Mouse (Mus musculus) erythroblast, embryonic 14.5 days (primary cell): ENCODE results near the gene Calr. TPM values are rescaled to one million over a fixed set of nuclear protein-coding genes. Genes with fewer than 3 reads are reported as not detected.

Experiments
- H3K27me3 ChIP-seq: 2 replicates; pipeline ENCODE4 v1.6.1; 2012; ENCODE audit warnings: inconsistent platforms; ENCODE audit not compliant: control insufficient read depth
- H3K36me3 ChIP-seq: 2 replicates; pipeline ENCODE4 v1.6.1; 2012; ENCODE audit warnings: mild to moderate bottlenecking, inconsistent platforms; ENCODE audit not compliant: control insufficient read depth
- H3K4me1 ChIP-seq: 2 replicates; pipeline ENCODE4 v1.6.1; 2012; ENCODE audit warnings: inconsistent platforms; ENCODE audit not compliant: control insufficient read depth
- H3K4me3 ChIP-seq: replicated peaks from 2 replicates; pipeline ENCODE3; 2012; ENCODE audit warnings: moderate library complexity, mild to moderate bottlenecking, inconsistent platforms
- H3K9me3 ChIP-seq: 2 replicates; pipeline ENCODE4 v1.6.1; 2012; ENCODE audit warnings: low read length, inconsistent platforms, mixed read lengths; ENCODE audit not compliant: control insufficient read depth
- GATA1 ChIP-seq: IDR thresholded peaks from 2 replicates; pipeline ENCODE4 v1.6.1; 2012; ENCODE audit warnings: low read length, inconsistent platforms, mixed read lengths
- TAL1 ChIP-seq: IDR thresholded peaks from 3 replicates; pipeline ENCODE4 v1.6.1; 2012; ENCODE audit warnings: low read length, inconsistent platforms, mixed read lengths
- polyA plus RNA-seq: library from polyadenylated mRNA; stranded (reverse); fragments of >175 nt; gene quantifications from 2 replicates; pipeline ENCODE4 v1.2.3, GENCODE M21; 2012

The Calr gene
- polyA plus RNA-seq, 1 experiment = 30.9 TPM

DNA sequence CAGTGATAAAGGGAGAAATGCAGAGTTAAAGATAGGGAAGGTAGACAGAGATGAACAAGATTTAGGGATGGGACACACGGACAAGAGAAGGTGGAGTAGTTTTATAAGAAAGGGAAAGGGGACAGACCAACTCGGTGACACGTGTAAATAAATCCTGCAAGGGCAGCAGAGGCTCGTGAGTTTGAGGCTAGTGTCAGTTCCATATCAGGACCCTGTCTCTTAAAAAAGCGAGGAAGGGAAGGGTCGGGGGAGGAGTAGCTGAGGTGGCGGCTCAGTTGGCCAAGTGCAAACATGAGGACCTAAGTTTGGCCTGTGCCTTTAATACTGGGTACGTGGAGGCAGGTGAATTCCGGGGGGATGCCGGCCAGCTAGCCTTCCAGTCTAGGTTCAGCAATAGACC, 35.4 kb downstream of the Calr start:
- H3K36me3 ChIP-seq = no peaks in the 10 kb centered on the region
- H3K27me3 ChIP-seq = peaks cover 48% of the 10 kb centered on the region
- no peak for TF ChIP-seq TAL1
- TF ChIP-seq GATA1 = no peak
- H3K4me3 ChIP-seq = peak overlapping the region; percentile 47
- peaks cover under 1% of the 10 kb centered on the region; the same call in 1 of the 2 replicates for H3K9me3 ChIP-seq
- H3K4me1 ChIP-seq = peaks cover 50% of the 10 kb centered on the region

DNA sequence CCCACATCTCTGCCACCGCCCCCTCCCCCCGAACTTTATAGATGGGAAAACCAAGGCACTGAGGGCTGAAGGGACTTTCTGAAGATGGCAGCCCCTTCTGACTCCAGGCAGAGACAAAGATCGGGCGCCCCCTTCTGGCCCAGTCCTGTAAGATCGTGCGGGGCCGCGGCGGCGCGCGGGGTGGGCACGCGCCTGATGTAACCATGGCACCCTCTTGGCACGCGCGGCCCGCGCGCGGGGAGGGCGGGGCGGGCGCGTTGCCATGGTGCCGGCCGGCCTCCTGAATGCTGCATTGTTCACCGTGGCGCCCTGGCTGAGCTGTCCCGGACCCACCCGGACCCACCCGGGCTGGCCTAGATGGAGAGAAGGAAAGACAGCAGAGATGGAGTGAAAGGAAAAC, 35.8 kb downstream of the Calr start:
- H3K4me1 ChIP-seq = peaks cover 47% of the 10 kb centered on the region
- peaks cover 5% of the 10 kb centered on the region for H3K9me3 ChIP-seq
- H3K36me3 ChIP-seq = no peaks in the 10 kb centered on the region
- H3K4me3 ChIP-seq = peak overlapping the region; percentile 47
- TF ChIP-seq TAL1 = no peak
- no peak for TF ChIP-seq GATA1
- peaks cover 52% of the 10 kb centered on the region for H3K27me3 ChIP-seq

DNA sequence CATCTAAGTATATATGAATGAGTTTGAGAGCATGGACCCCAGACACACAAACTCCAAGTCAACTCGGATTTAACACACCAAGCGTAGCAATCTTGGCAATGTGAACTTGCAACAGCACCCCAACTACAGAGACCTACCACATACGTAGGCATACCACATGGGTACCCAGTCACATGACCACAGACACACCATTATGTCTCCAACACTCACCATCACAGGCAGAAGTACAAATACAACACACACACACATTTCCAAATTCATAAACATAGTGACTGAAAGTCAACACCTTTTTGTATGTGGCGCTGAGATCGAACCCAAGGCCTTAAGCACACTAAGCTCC, 36.8 kb downstream of the Calr start:
- TF ChIP-seq GATA1 = no peak
- Histone ChIP-seq H3K36me3 (no peaks in the 10 kb centered on the region), H3K9me3 (peaks cover 9% of the 10 kb centered on the region), H3K4me3 (no peak overlapping the region), H3K4me1 (peaks cover 37% of the 10 kb centered on the region), H3K27me3 (peaks cover 61% of the 10 kb centered on the region)

DNA sequence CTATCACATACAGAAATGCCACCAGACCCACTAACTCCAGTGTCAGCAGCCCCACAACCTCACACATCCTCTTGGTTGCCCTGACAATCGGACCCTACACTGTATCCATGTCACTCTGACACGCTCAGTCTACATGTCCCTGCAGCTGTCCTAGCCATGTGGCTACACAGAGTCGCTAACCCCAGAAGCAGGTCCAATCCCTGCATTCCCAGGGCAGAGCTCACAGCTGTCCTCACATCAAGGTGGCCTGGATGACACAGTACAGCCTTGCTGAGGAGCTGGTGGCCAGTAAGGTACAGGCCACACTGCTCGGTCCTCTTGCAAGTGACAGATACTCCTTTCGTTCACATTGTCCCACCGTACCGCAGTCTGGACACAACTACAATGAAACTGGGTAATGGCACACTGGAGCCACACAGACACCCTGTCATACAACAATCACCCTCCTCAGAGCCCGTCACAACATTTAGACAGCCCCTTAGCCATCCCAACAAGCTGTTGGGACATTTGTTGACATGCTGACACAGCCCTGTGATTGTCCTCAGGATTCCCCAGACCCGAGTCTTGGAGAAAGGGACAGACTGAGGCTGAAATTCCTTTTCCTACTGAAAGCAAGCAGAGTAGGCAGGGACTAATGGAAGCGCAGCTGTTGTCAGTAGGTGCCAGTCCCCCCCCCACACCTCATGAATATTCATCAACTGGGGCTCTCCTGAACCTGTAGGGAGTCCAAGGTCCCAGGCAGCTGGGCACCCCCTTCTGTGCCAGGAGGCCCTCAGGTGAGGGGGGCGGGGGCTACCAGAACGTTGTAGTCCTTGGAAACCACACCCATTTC, 37.4 kb downstream of the Calr start:
- Histone ChIP-seq H3K27me3 (peaks cover 63% of the 10 kb centered on the region), H3K4me3 (no peak overlapping the region), H3K36me3 (no peaks in the 10 kb centered on the region), H3K9me3 (peaks cover 9% of the 10 kb centered on the region), H3K4me1 (peaks cover 34% of the 10 kb centered on the region)
- TF ChIP-seq TAL1 (no peak), GATA1 (no peak)

DNA sequence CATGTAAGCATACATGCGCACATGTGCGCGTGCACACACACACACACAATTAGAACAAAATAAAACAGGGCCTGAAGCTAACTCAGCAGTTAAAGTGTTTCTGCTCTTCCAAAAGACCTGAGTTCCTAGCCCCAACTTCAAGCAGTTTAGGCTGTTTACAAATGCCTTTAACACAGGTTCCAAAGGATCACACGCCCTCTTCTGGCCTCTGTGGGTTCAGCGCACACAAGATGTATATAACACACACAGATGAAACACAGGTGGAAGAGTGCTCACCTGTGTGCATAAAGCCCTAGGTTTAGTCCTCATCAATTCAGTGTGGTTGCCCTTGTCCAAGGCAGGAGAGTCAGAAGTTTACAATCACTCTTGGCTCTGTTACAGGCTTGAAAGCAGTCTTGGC, 40.7 kb downstream of the Calr start:
- Histone ChIP-seq H3K4me1 (peaks cover 24% of the 10 kb centered on the region), H3K36me3 (no peaks in the 10 kb centered on the region), H3K27me3 (peaks cover 70% of the 10 kb centered on the region), H3K9me3 (peaks cover 15% of the 10 kb centered on the region), H3K4me3 (no peak overlapping the region)
- TF ChIP-seq TAL1 = no peak
- no peak for TF ChIP-seq GATA1

DNA sequence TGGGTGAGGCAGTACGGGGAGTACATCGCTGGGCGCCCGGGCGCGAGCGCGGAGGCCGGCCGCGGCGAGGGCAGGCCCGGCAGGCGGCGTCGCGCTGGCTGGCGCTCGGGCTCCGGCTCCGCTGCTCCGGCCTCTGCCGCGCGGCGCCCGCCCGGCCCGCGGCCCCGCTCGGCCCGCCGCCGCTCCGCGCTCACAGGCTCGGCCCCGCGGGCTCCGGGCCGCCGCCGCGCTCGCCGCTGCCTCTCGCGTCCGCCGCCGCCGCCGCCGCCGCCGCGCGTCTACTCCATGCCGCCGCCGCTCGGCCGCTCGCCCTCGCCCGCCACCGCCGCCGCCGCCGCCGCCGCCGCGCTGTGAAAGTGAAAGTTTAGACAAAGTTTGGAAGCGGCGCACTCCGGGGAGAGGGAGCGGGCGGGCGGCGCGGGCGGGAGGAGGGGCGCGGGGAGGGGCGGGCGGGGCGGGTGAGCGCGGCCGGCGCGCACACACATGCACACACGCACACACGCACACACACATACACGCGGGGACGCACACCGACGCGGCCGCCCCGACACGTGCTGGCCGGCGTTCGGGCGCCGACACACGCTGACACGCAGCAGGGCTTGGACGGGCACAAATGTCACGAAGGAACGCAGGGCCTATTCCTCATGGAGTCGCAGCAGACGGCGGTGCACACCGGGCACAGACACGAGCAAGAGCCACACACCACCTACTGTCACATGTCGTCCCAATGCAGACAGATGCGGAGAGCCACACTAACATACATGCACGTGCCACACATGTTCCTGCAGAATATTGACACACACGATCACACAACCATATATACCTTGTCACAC, 46.5 kb downstream of the Calr start, which contains the start of gene Nfix:
Gene Nfix (minus strand): TSS at position 346 of the 833 bp plus-strand sequence.
- H3K4me3 ChIP-seq = peak within 1 kb of the TSS; percentile 74
- H3K27me3 ChIP-seq = peaks cover 95% of the 10 kb centered on the region
- peaks cover 10% of the 10 kb centered on the region; the same call in 1 of the 2 replicates for H3K9me3 ChIP-seq
- peaks cover 6% of the 10 kb centered on the region for H3K36me3 ChIP-seq
- TF ChIP-seq TAL1 (no peak), GATA1 (no peak)
- H3K4me1 ChIP-seq = peaks cover 31% of the 10 kb centered on the region

DNA sequence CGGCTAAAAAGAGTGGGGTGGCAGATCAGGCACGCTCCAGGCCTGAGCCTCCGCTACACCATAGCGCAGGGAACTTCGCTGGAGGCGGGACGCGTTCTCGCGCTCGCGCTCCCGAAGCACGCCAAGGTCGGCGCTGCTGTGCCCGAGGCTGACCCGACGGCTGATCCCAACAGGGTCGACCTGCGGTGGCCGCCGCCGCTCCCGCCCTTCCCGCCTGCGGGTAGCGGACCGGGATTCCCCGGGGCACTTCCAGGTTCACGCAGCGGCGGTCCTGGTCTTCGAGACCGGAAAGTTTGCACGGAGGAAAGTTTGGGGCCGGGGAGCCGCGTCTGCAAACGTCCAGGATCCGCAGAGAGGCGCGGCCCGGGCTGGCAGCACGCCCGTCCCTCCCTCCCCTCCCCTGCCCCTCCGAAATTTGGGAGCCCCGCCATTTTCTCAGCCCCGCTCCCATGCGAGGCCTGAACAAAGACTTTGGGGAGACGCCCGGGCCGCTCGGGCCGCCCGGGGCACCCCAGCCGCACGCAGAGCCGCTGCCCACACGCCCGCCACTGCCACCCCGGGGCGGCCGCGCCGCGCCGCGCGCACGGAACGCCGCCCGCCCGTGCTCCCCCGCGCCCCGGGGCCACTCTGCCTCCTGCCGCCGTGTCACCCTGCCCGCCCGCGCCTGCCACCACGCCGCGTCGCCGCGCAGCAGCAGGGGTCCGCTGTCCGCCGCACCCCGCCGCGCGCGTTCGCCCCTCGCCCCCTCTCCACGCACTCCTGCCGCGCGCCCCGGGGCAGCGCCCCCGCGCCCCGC, 47.4 kb downstream of the Calr start:
- TF ChIP-seq GATA1 (no peak), TAL1 (no peak)
- Histone ChIP-seq H3K36me3 (peaks cover 6% of the 10 kb centered on the region), H3K27me3 (peaks cover 92% of the 10 kb centered on the region), H3K9me3 (peaks cover 8% of the 10 kb centered on the region; the same call in 1 of the 2 replicates), H3K4me3 (peak overlapping the region; percentile 74), H3K4me1 (peaks cover 31% of the 10 kb centered on the region)

DNA sequence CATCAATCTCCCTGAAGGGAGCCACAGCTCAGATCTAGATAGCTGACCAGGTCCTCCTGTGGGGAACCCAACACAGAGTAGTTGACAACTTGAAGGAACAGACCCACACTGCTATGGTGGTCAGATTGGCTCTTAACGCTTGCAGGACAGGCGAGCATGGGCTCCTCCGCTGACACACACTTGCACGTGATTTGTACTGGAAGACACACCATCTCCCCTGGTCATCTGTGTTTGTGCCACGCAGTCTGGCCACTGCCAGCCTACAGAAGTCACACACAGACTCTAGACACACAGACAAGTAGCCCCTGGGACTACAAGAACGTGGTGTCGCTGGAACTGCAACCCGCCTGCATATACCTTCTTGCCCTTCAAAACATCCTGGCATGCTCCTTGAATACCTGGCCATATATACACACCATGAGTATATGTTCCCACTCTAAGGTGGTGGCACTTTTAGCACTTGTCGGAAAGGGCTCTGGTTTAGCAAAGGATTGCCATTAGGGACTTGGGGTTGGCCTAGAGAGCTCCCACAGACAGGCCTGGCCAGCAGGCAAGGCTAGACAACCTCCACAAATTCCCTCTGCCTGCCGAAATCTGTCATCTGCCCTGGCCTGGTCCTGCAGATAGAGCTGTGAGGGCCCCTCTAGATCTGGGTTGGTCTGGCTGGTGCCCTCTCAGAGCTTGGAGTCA, 48.1 kb downstream of the Calr start:
- Histone ChIP-seq H3K9me3 (peaks cover 4% of the 10 kb centered on the region; the same call in 1 of the 2 replicates), H3K4me1 (peaks cover 34% of the 10 kb centered on the region), H3K36me3 (peaks cover 6% of the 10 kb centered on the region), H3K4me3 (peak overlapping the region; percentile 74), H3K27me3 (peaks cover 89% of the 10 kb centered on the region)
- no peak for TF ChIP-seq GATA1
- no peak for TF ChIP-seq TAL1
